Mouse (Mus musculus): ENCODE results near the gene Tgfbi.
A peak's percentile ranks its signal among the peaks of the same experiment; 100 is the strongest.

The Tgfbi gene

DNA sequence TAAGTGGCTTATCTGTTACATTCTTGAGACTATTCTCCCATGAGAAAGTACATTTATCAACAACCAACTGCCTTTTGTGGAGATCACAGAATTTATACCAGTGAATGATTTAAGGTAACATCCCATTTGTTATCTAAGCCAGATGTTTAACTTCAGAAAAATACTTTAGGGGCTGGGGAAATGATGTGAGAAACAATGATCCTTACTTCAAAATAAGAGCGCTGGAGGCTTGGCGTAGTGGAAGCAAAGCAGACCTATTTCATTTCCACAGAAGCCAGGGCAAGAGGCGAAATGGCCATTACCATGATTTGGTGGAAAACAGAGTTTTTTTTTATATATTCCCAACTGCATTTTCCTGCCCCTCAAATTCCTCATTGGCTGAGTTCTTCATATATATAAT is 34.7 kb downstream of the Tgfbi start:
- DNase-seq, result no peak

DNA sequence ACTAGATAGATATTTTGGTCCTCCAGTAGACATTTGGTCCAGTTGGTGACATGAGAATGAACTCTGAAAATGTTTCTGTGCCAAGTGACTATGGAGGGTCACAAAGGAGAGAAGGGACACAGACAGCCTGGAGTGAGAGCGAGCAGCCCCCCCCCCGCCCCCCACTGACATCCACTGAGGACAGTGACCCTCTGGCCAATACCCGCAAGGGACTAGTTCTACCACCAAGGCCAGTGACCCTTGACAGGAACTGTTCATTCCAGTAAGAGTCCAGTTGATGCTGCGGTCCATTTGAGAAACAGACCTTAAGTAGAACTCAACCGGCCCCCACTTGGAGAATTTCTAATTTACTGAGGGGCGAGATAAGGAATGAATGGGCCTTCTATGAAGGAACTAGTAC is 36.4 kb downstream of the Tgfbi start:
- DNase-seq, result no peak

- DNase-seq, result no peak
These were observed 38.5 kb downstream of the Tgfbi start for GRCm38 (mm10) chr13:56647597-56648405.

DNA sequence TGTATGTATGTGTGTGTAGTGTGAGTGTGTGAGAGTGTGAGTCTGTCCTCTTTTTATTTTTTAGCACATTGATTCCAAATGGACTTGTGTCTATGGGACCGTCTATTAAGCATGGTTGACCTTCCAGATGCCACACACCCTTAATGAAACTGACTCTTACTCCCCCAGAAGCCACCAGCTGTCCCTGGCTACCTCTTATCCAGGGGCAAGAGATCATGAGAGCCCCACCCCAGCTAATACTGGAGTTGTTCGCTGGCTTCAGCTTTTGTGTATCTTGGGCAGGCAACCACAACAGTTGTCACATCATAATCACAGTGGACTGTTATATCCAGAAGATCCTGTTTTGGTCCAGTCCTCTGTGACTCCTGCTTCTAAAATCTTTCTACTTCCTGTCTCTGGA is 40.7 kb downstream of the Tgfbi start:
- DNase-seq, result no peak

DNA sequence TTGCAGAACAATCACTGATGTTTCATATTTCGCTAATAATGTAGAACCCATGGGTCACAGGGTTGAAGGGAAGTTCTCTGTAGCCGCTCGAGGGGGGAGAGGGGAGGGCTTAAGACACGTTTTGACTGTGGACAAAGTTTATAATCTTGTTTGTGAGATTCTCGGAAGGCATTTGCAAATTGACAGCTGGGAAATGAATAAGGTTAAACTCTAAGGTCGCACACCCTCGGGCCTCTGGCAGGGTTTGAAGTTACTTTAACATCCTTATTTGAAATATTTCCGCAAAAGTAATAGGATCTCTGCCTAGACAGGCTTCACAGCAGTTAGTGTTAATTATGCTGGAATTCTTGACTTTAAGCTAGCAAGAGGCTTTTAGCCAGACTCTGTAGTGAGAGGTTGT is 43.1 kb downstream of the Tgfbi start:
- no peak for DNase-seq

DNA sequence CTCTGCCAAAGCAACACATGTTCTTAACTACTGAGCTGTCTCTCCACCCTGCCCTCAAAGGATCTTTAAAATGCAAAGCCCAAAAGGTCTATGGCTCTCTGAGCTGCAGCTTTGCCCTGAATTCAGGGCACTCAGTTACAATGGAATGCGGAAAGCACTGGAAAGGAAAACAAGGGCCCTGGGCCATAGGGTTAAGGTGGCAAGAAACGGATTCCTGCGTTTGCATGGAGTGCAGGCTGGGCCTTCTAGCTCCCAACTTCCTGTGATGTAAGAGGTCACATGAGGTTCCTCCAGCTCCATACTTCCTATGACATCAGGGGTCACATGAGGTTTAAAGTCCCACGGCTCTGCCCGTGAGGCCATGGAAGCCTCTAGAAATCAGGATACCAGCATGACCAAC is 44.9 kb downstream of the Tgfbi start:
- DNase-seq, result no peak

DNA sequence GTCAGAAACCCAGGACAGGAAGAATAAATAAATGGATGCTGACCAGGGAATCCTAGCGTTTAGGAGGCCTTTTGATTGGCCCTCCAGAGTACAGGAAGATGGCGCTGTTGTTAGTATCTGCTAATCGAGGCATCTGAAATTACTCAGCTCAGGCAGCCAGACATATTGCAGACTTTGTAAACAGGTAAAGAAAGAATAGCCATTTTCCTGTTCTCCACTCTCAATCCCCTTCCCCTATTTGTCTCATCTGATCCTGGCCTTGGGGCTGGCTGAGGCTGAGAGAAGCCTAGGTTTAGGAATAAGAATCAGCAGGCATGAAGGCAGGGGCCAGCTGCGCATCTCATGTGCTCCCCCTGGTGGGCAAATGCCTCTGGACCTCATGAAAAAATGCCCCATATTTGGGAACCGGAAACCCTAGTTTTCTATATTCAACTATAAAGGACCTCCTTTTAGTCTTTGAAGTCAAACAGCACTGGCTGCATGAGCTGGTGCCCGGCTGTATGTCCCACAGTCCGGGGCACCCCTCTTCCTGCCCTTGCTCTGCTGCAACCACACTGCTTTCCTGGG is 48.7 kb downstream of the Tgfbi start:
- peak; percentile 83 to 85 for DNase-seq

DNA sequence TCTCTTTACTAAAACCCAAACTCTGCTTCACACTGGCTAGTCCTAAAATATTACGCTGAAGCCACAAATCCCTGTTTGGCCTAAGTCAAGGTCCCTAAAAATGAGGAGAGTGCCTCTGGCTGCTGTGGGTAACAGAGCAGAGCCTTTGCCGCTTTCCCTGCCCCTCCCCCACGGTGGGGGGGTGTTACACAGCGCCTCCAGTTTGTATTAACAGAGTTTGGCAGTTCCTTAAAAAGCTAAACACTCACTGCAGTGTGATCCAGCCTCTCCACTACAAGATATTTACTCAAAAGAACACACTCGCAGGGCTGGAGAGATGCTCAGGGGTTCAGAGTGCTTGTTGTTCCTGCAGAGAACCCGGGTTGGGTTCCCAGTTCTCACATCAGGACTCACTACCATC is 49.6 kb downstream of the Tgfbi start:
- DNase-seq, result no peak

- no peak for DNase-seq
These were observed 52.7 kb downstream of the Tgfbi start for GRCm38 (mm10) chr13:56661914-56662621.

- no peak for DNase-seq
These were observed 55.2 kb downstream of the Tgfbi start for GRCm38 (mm10) chr13:56664256-56665170.

- no peak for DNase-seq
These were observed 61.9 kb downstream of the Tgfbi start for GRCm38 (mm10) chr13:56671206-56671605.

- no peak for DNase-seq
These were observed 68.4 kb downstream of the Tgfbi start for GRCm38 (mm10) chr13:56677731-56678130.

- DNase-seq, result no peak
These were observed 69.0 kb downstream of the Tgfbi start for GRCm38 (mm10) chr13:56678188-56678787.

GRCm38 (mm10) chr13:56678826-56679504 is 69.6 kb downstream of the Tgfbi start:
- no peak for DNase-seq

- DNase-seq, result no peak
These were observed 72.6 kb downstream of the Tgfbi start for GRCm38 (mm10) chr13:56681924-56682323.

DNA sequence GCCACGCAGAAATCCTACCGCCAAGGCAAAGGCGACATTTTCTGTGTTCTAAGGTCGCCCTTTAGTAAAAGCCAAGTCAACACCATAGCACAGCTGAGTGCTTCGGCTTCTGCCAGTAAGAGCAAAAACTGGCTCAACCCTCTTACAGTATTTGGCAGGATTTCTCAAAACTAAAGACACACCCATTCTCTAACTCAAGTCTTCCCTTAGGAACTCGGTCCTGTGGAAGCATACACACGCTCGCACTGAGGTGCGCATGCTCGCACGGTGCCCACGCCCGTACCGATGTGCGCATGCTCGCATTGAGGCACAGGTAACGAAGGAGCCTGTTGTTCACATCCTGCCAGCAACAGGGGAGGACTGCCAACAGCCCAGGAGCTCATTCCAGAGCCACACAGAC is 73.0 kb downstream of the Tgfbi start:
- no peak for DNase-seq

- no peak for DNase-seq
These were observed 74.0 kb downstream of the Tgfbi start for GRCm38 (mm10) chr13:56683306-56683705.

All from B cell, adult 2 months (primary cell).